Mouse (Mus musculus): ENCODE data around the gene Plek. TPM values are rescaled to one million over a fixed set of nuclear protein-coding genes. Genes with fewer than 3 reads are reported as not detected.

The Plek gene
- polyA plus RNA-seq, 1 experiment from 2014 or later, result 1.4 TPM

- no peak for TF ChIP-seq CTCF (IDR thresholded peaks at IDR 0.05; ENCODE audit: low read depth)
- no peak overlapping the region for H3K27ac ChIP-seq
- no peak for ATAC-seq (replicated peaks; ENCODE audit: low FRiP score, low read depth)
- H3K4me3 ChIP-seq (replicated peaks; ENCODE audit: low read depth, low read length), result no peak overlapping the region
- WGBS, result 87% methylated on average over 6 of the region's 6 CpGs
- no peak overlapping the region for H3K4me2 ChIP-seq (ENCODE audit: low read length)
- H3K9ac ChIP-seq (ENCODE audit: low read depth, low read length), result no peak overlapping the region
- H3K27me3 ChIP-seq (ENCODE audit: insufficient read depth, low read length), result no peaks in the 10 kb centered on the region
- no peaks in the 10 kb centered on the region for H3K4me1 ChIP-seq (replicated peaks; ENCODE audit: insufficient read depth, low read length)
- H3K9me3 ChIP-seq (replicated peaks; ENCODE audit: low read length), result no peaks in the 10 kb centered on the region
- H3K36me3 ChIP-seq (ENCODE audit: insufficient read depth, low read length), result no peaks in the 10 kb centered on the region
- DNase-seq (ENCODE audit: low spot score), result no peak
These were observed 95.9 kb downstream of the Plek start for GRCm38 (mm10) chr11:16956115-16956862.

DNA sequence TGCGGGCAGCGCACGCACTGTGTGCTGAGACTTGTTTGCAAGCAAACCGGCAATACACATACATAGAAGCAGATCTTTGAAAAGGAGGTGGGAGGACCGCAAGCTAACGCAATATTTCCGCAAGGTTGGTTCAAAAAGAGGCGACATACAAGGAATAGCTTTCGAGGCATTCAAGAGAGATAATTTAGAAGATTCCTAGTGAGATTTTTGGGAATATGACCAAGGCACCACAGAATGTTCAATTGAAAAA lies 100.5 kb downstream of the Plek start:
- peak overlapping the region; percentile 60 for H3K4me3 ChIP-seq (replicated peaks; ENCODE audit: low read depth, low read length)
- ATAC-seq (replicated peaks; ENCODE audit: low FRiP score, low read depth), result no peak
- no peak for DNase-seq (ENCODE audit: low spot score)
- peak overlapping the region; percentile 65 for H3K9ac ChIP-seq (ENCODE audit: low read depth, low read length)
- peak overlapping the region; percentile 86 for H3K4me2 ChIP-seq (ENCODE audit: low read length)
- 4% methylated on average over 9 of the region's 9 CpGs for WGBS
- no peaks in the 10 kb centered on the region for H3K27me3 ChIP-seq (ENCODE audit: insufficient read depth, low read length)
- H3K36me3 ChIP-seq (ENCODE audit: insufficient read depth, low read length), result no peaks in the 10 kb centered on the region
- no peak overlapping the region; the same call in 1 of the 2 replicates for H3K27ac ChIP-seq
- H3K9me3 ChIP-seq (replicated peaks; ENCODE audit: low read length), result no peaks in the 10 kb centered on the region
- H3K4me1 ChIP-seq (replicated peaks; ENCODE audit: insufficient read depth, low read length), result no peaks in the 10 kb centered on the region
- no peak for TF ChIP-seq CTCF (IDR thresholded peaks at IDR 0.05; ENCODE audit: low read depth)

GRCm38 (mm10) chr11:16950976-16951760 lies 101.0 kb downstream of the Plek start, which contains the start of gene Fbxo48:
Gene Fbxo48 (plus strand): TSS chr11:16951375.
- Histone ChIP-seq H3K36me3 (ENCODE audit: insufficient read depth, low read length) (no peaks in the 10 kb centered on the region), H3K27me3 (ENCODE audit: insufficient read depth, low read length) (no peaks in the 10 kb centered on the region), H3K4me1 (replicated peaks; ENCODE audit: insufficient read depth, low read length) (no peaks in the 10 kb centered on the region), H3K4me3 (replicated peaks; ENCODE audit: low read depth, low read length) (peak within 1 kb of the TSS; percentile 60), H3K9me3 (replicated peaks; ENCODE audit: low read length) (no peaks in the 10 kb centered on the region), H3K9ac (ENCODE audit: low read depth, low read length) (peak within 1 kb of the TSS; percentile 65), H3K27ac (no peak within 1 kb of the TSS; the same call in 1 of the 2 replicates), H3K4me2 (ENCODE audit: low read length) (peak within 1 kb of the TSS; percentile 86)
- peak; percentile 99 for DNase-seq (ENCODE audit: low spot score)
- peak; percentile 100 for ATAC-seq (replicated peaks; ENCODE audit: low FRiP score, low read depth)
- under 1% methylated on average over 38 of the region's 38 CpGs for WGBS
- no peak for TF ChIP-seq CTCF (IDR thresholded peaks at IDR 0.05; ENCODE audit: low read depth)

- no peaks in the 10 kb centered on the region for H3K9me3 ChIP-seq (replicated peaks; ENCODE audit: low read length)
- peak overlapping the region; percentile 37 for H3K4me3 ChIP-seq (replicated peaks; ENCODE audit: low read depth, low read length)
- H3K4me2 ChIP-seq (ENCODE audit: low read length), result peak overlapping the region; percentile 61
- TF ChIP-seq CTCF (IDR thresholded peaks at IDR 0.05; ENCODE audit: low read depth), result no peak
- ATAC-seq (replicated peaks; ENCODE audit: low FRiP score, low read depth) (no peak), DNase-seq (ENCODE audit: low spot score) (peak; percentile 9)
- H3K36me3 ChIP-seq (ENCODE audit: insufficient read depth, low read length), result no peaks in the 10 kb centered on the region
- H3K27ac ChIP-seq, result no peak overlapping the region
- H3K4me1 ChIP-seq (replicated peaks; ENCODE audit: insufficient read depth, low read length), result no peaks in the 10 kb centered on the region
- H3K9ac ChIP-seq (ENCODE audit: low read depth, low read length), result peak overlapping the region; percentile 56
- 25% methylated on average over 13 of the region's 13 CpGs for WGBS
- no peaks in the 10 kb centered on the region for H3K27me3 ChIP-seq (ENCODE audit: insufficient read depth, low read length)
These were observed 101.8 kb downstream of the Plek start for GRCm38 (mm10) chr11:16950226-16950975.

DNA sequence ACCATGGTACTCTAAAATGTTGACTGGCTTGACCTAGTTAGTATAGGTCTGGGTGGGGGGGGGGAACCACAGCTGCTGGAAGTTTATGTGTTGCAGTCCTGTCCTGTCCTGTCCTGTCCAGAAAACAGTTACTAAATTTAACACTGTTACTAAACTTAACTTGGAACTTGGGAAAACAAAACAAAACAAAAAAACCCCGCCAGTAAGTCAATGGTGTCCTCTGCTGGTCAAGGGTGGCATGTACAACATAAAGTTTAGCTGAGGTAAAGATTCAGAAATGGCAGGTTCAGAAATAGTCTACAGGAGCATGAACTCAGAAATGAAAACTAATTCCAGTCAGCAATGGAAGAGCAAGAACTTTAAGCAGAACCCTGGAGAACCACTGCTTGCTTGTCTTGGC lies 103.4 kb downstream of the Plek start:
- no peak overlapping the region for H3K4me3 ChIP-seq (replicated peaks; ENCODE audit: low read depth, low read length)
- ATAC-seq (replicated peaks; ENCODE audit: low FRiP score, low read depth) (no peak), DNase-seq (ENCODE audit: low spot score) (peak; percentile 82)

DNA sequence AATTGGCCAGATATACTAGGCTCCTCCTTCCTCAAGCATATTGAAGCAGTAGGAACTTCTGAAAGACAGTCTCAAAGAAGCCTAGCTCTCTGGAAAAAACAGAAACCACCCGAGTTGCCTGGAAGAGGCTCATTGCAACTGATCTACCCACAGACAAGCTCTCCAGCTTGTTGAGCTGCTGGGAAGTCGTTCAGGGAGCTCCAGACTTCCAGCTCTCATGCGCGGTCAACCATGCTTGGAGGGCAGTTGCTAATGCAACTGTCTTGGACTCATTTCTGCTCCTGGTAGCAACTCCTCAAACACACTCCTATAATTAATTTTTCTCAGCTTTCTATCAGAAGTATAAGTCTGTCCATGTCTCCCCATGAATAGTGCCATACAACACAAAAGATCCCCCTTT lies 109.2 kb downstream of the Plek start:
- WGBS, result 79% methylated on average over 4 of the region's 4 CpGs
- no peak for TF ChIP-seq CTCF (IDR thresholded peaks at IDR 0.05; ENCODE audit: low read depth)

More for the DNA sequence above, 103.4 kb downstream of the Plek start:
- H3K4me1 ChIP-seq (replicated peaks; ENCODE audit: insufficient read depth, low read length), result no peaks in the 10 kb centered on the region
- peak; percentile 95 for TF ChIP-seq CTCF (IDR thresholded peaks at IDR 0.05; ENCODE audit: low read depth)
- no peaks in the 10 kb centered on the region for H3K9me3 ChIP-seq (replicated peaks; ENCODE audit: low read length)
- 33% methylated on average over 1 of the region's 1 CpGs for WGBS
- no peak overlapping the region for H3K27ac ChIP-seq
- no peak overlapping the region for H3K9ac ChIP-seq (ENCODE audit: low read depth, low read length)
- H3K27me3 ChIP-seq (ENCODE audit: insufficient read depth, low read length), result no peaks in the 10 kb centered on the region
- H3K4me2 ChIP-seq (ENCODE audit: low read length), result no peak overlapping the region
- H3K36me3 ChIP-seq (ENCODE audit: insufficient read depth, low read length), result no peaks in the 10 kb centered on the region

More for the DNA sequence above, 109.2 kb downstream of the Plek start:
- H3K27ac ChIP-seq, result no peak overlapping the region
- no peaks in the 10 kb centered on the region for H3K36me3 ChIP-seq (ENCODE audit: insufficient read depth, low read length)
- no peaks in the 10 kb centered on the region for H3K4me1 ChIP-seq (replicated peaks; ENCODE audit: insufficient read depth, low read length)
- no peak overlapping the region for H3K4me3 ChIP-seq (replicated peaks; ENCODE audit: low read depth, low read length)
- no peak overlapping the region for H3K9ac ChIP-seq (ENCODE audit: low read depth, low read length)
- no peak for DNase-seq (ENCODE audit: low spot score)
- no peak for ATAC-seq (replicated peaks; ENCODE audit: low FRiP score, low read depth)
- no peak overlapping the region for H3K4me2 ChIP-seq (ENCODE audit: low read length)
- no peaks in the 10 kb centered on the region for H3K9me3 ChIP-seq (replicated peaks; ENCODE audit: low read length)
- no peaks in the 10 kb centered on the region for H3K27me3 ChIP-seq (ENCODE audit: insufficient read depth, low read length)

Measured in kidney, postnatal 0 days (tissue).